Mouse (Mus musculus): ENCODE measurements around the gene Olfr462. TPM values are rescaled to one million over a fixed set of nuclear protein-coding genes. Genes with fewer than 3 reads are reported as not detected.

Gene Olfr462
- polyA plus RNA-seq, 1 experiment = not detected

- no peaks in the 10 kb centered on the region for H3K27me3 ChIP-seq (ENCODE audit: control insufficient read depth, insufficient read depth, low read length)
- no peaks in the 10 kb centered on the region for H3K4me1 ChIP-seq (ENCODE audit: control insufficient read depth, insufficient read depth, insufficient read length, low read length)
- H3K36me3 ChIP-seq (ENCODE audit: control insufficient read depth, insufficient read depth, low read length) = no peaks in the 10 kb centered on the region
- H3K27ac ChIP-seq (ENCODE audit: insufficient read depth, low read depth, low read length) = no peak within 1 kb of the TSS
- no peak within 1 kb of the TSS for H3K4me3 ChIP-seq (ENCODE audit: low read depth, low read length)
- TF ChIP-seq CTCF (IDR thresholded peaks at IDR 0.05; ENCODE audit: extremely low read depth, insufficient read length, insufficient replicate concordance, low read depth, low read length) (no peak), POLR2A (IDR thresholded peaks at IDR 0.05; ENCODE audit: low read depth, low read length) (no peak)
Measured at GRCm38 (mm10) chr11:87897287-87897686, 5.2 kb upstream of the Olfr462 start, which contains the start of gene Olfr463. Gene Olfr463, minus strand, starts transcription at chr11:87897387.

DNA sequence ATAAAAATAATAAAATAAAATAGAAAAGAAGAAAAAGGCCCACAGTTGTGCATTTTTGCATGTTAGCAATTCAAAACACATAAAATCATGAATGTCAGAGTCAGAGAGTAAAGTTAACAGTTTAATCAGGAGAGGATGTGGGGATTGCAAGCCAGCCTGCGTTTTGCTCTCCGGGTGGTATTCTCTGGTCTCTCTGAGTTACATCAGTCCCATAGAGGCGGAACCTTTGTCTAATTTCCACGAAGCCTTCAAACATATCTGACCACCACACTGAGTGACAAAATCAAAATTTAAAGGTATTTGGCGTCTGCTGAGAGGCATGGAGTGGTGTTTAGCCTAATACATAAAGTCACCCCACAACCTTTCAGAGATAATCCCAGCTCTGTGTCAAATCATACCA lies 7.2 kb downstream of the Olfr462 start:
- WGBS = 83% methylated on average over 5 of the region's 5 CpGs
- TF ChIP-seq CTCF (IDR thresholded peaks at IDR 0.05; ENCODE audit: extremely low read depth, insufficient read length, insufficient replicate concordance, low read depth, low read length) (no peak), POLR2A (IDR thresholded peaks at IDR 0.05; ENCODE audit: low read depth, low read length) (no peak)

GRCm38 (mm10) chr11:87883493-87883892 lies 8.6 kb downstream of the Olfr462 start:
- Histone ChIP-seq H3K4me3 (ENCODE audit: low read depth, low read length) (no peak overlapping the region), H3K4me1 (ENCODE audit: control insufficient read depth, insufficient read depth, insufficient read length, low read length) (peaks cover 3% of the 10 kb centered on the region; the same call in 1 of the 2 replicates), H3K27ac (ENCODE audit: insufficient read depth, low read depth, low read length) (no peak overlapping the region), H3K27me3 (ENCODE audit: control insufficient read depth, insufficient read depth, low read length) (no peaks in the 10 kb centered on the region), H3K36me3 (ENCODE audit: control insufficient read depth, insufficient read depth, low read length) (no peaks in the 10 kb centered on the region)
- peak; percentile 4; the same call in 1 of the 2 replicates for TF ChIP-seq CTCF (IDR thresholded peaks at IDR 0.05; ENCODE audit: extremely low read depth, insufficient read length, insufficient replicate concordance, low read depth, low read length)
- TF ChIP-seq POLR2A (IDR thresholded peaks at IDR 0.05; ENCODE audit: low read depth, low read length) = no peak
- 51% methylated on average over 5 of the region's 5 CpGs for WGBS

More for the DNA sequence above, 7.2 kb downstream of the Olfr462 start:
- peaks cover 3% of the 10 kb centered on the region; the same call in 1 of the 2 replicates for H3K4me1 ChIP-seq (ENCODE audit: control insufficient read depth, insufficient read depth, insufficient read length, low read length)
- no peaks in the 10 kb centered on the region for H3K27me3 ChIP-seq (ENCODE audit: control insufficient read depth, insufficient read depth, low read length)
- no peak overlapping the region for H3K4me3 ChIP-seq (ENCODE audit: low read depth, low read length)
- no peak overlapping the region for H3K27ac ChIP-seq (ENCODE audit: insufficient read depth, low read depth, low read length)
- H3K36me3 ChIP-seq (ENCODE audit: control insufficient read depth, insufficient read depth, low read length) = no peaks in the 10 kb centered on the region

DNA sequence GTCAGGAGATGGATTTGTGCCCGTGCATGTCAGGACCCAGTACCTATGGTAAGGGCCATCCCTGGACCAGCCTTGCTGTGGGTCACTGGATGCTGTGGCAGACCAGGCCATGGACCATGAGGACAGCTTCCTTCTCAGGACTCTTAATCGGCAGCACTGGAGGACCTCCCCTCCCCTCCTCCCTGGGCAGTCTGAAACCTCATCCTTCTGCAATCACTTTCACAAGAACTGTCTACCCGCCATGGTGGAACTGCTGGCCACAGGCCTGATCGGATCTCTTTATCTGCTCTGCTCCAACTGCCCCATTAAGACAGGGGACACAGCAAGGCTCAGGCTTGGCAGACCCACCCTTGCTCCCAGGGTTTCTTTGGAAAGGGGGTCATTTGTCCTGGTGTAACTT lies 10.4 kb downstream of the Olfr462 start:
- Histone ChIP-seq H3K36me3 (ENCODE audit: control insufficient read depth, insufficient read depth, low read length) (no peaks in the 10 kb centered on the region), H3K27ac (ENCODE audit: insufficient read depth, low read depth, low read length) (no peak overlapping the region), H3K4me1 (ENCODE audit: control insufficient read depth, insufficient read depth, insufficient read length, low read length) (peaks cover 3% of the 10 kb centered on the region; the same call in 1 of the 2 replicates), H3K4me3 (ENCODE audit: low read depth, low read length) (no peak overlapping the region), H3K27me3 (ENCODE audit: control insufficient read depth, insufficient read depth, low read length) (no peaks in the 10 kb centered on the region)
- WGBS = 72% methylated on average over 4 of the region's 4 CpGs
- TF ChIP-seq CTCF (IDR thresholded peaks at IDR 0.05; ENCODE audit: extremely low read depth, insufficient read length, insufficient replicate concordance, low read depth, low read length) (no peak), POLR2A (IDR thresholded peaks at IDR 0.05; ENCODE audit: low read depth, low read length) (no peak)

DNA sequence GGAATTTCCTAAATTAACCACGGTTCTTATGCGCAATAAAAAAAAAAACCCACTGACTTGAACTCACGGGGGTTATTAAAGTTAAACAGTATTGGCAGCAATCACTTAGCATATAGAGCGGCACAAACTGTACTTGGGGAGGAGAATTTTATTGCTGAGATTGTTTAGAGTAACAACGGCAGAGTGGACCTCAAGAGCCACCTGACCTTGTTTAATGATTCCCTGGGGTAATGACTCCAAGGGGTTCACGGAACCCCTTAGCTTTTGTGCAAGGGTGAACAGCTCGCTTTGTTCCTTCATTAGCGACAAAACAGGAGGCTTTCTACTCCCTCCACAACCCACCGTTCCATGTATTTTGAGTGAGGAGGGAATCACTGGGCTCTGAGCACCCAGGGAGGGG lies 12.2 kb downstream of the Olfr462 start:
- H3K27me3 ChIP-seq (ENCODE audit: control insufficient read depth, insufficient read depth, low read length) = no peaks in the 10 kb centered on the region
- no peak overlapping the region for H3K4me3 ChIP-seq (ENCODE audit: low read depth, low read length)
- WGBS = 25% methylated on average over 9 of the region's 9 CpGs
- peaks cover 7% of the 10 kb centered on the region; the same call in 1 of the 2 replicates for H3K4me1 ChIP-seq (ENCODE audit: control insufficient read depth, insufficient read depth, insufficient read length, low read length)
- H3K27ac ChIP-seq (ENCODE audit: insufficient read depth, low read depth, low read length) = no peak overlapping the region
- no peak for TF ChIP-seq POLR2A (IDR thresholded peaks at IDR 0.05; ENCODE audit: low read depth, low read length)
- no peak for TF ChIP-seq CTCF (IDR thresholded peaks at IDR 0.05; ENCODE audit: extremely low read depth, insufficient read length, insufficient replicate concordance, low read depth, low read length)
- H3K36me3 ChIP-seq (ENCODE audit: control insufficient read depth, insufficient read depth, low read length) = no peaks in the 10 kb centered on the region

DNA sequence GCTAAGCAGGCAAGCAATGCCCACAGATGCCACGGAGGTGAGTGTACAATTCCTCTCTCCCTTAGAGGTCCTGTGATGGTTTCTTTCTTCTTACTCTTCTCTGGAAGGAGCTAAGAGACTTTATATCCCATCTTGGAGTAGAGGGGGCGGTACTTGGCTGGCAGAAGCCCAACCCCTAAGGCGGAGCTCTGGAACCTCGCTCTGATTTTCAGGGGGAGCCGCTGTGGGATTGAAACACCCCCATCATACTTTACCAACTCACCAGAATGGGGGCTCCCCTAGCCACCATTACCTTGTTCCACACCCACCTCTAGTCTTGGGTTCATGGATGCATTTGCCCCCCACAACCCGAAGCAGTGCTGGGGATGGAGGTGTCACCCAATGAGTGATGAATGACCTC lies 16.6 kb downstream of the Olfr462 start, which contains the start of gene Epx:
Gene Epx (minus strand): TSS at position 101 of the 400 bp plus-strand sequence.
- H3K4me1 ChIP-seq (ENCODE audit: control insufficient read depth, insufficient read depth, insufficient read length, low read length) = peaks cover 7% of the 10 kb centered on the region; the same call in 1 of the 2 replicates

GRCm38 (mm10) chr11:87871766-87872165 lies 20.3 kb downstream of the Olfr462 start:
- Histone ChIP-seq H3K27me3 (ENCODE audit: control insufficient read depth, insufficient read depth, low read length) (no peaks in the 10 kb centered on the region), H3K4me3 (ENCODE audit: low read depth, low read length) (no peak overlapping the region), H3K4me1 (ENCODE audit: control insufficient read depth, insufficient read depth, insufficient read length, low read length) (peaks cover 4% of the 10 kb centered on the region; the same call in 1 of the 2 replicates), H3K36me3 (ENCODE audit: control insufficient read depth, insufficient read depth, low read length) (no peaks in the 10 kb centered on the region), H3K27ac (ENCODE audit: insufficient read depth, low read depth, low read length) (no peak overlapping the region)
- no peak for TF ChIP-seq CTCF (IDR thresholded peaks at IDR 0.05; ENCODE audit: extremely low read depth, insufficient read length, insufficient replicate concordance, low read depth, low read length)
- TF ChIP-seq POLR2A (IDR thresholded peaks at IDR 0.05; ENCODE audit: low read depth, low read length) = no peak
- 28% methylated on average over 8 of the region's 8 CpGs for WGBS

More for the DNA sequence above, 16.6 kb downstream of the Olfr462 start, which contains the start of gene Epx:
- 79% methylated on average over 6 of the region's 6 CpGs for WGBS
- TF ChIP-seq POLR2A (IDR thresholded peaks at IDR 0.05; ENCODE audit: low read depth, low read length) (no peak), CTCF (IDR thresholded peaks at IDR 0.05; ENCODE audit: extremely low read depth, insufficient read length, insufficient replicate concordance, low read depth, low read length) (no peak)
- H3K36me3 ChIP-seq (ENCODE audit: control insufficient read depth, insufficient read depth, low read length) = no peaks in the 10 kb centered on the region
- no peaks in the 10 kb centered on the region for H3K27me3 ChIP-seq (ENCODE audit: control insufficient read depth, insufficient read depth, low read length)
- no peak within 1 kb of the TSS for H3K4me3 ChIP-seq (ENCODE audit: low read depth, low read length)
- H3K27ac ChIP-seq (ENCODE audit: insufficient read depth, low read depth, low read length) = no peak within 1 kb of the TSS

All from small intestine, adult 2 months (tissue).